Mouse (Mus musculus) layer of hippocampus, adult 9-10 months (tissue): Measurements from ENCODE around the gene Ercc1.
A peak's percentile ranks its signal among the peaks of the same experiment; 100 is the strongest.

ENCODE experiments used
- DNase-seq: peaks from one replicate; pipeline ENCODE4 v3.0.0; 2022; ENCODE audit warnings: low spot score

Gene Ercc1

GRCm38 (mm10) chr7:19344237-19344847 lies at the start of gene Ercc1:
Ercc1 (plus strand) TSS chr7:19344778.
- no peak for DNase-seq

GRCm38 (mm10) chr7:19295503-19296185 lies 48.9 kb upstream of the Ercc1 start:
- peak; percentile 98 for DNase-seq

DNA sequence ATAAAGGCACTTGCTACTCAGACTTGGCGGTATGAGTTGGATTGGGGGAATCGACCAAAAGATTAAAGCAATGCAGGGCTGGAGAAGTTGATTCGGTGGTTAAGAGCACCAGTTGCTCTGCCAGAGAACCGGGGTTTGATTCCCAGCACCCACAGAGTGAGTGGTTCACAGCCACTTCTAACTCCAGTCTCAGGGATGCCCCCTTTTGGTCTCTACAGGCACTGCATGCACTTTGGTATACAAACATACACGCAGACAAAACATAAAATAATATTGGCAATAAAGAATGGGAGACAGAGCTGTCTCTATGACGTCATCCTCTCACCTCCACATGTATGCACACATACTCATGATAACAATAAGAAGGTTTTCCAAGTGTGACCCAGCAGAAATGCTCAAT lies 47.5 kb upstream of the Ercc1 start:
- no peak for DNase-seq

DNA sequence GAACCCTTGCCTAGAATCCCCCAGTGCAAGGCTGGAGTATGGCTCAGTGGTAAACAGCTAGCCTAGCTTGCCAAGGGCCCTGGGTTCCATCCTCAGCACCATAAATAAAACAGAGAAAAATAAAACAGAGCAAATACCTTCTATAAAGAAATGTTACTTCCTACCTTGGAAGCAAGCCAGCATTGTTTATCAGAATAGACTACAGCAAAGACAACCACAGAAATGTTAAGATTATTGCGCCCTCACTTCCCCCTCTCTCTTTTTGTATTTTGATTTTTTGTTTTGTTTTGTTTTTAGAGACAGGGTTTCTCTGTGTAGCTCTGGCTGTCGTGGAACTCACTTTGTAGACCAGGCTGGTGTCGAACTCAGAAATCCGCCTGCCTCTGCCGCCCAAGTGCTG lies 46.8 kb upstream of the Ercc1 start:
- no peak for DNase-seq

DNA sequence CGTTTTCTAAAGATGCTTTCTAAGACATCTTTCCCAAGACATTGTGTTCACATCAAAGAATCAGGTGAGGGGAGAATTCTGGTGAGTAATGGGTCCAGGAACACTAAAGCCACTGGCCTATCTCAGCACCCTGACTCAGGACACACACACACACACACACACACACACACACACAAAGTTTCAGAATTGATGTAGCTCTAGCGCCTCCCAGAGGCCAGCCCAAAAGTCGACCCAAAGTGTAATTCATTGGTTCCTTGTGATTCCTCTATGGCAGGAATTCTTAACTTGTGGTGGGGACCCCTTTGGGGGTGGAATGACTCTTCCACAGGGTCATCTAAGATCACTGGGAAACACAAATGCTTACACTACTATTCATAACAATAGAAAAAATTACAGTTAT lies 45.4 kb upstream of the Ercc1 start:
- DNase-seq = no peak

DNA sequence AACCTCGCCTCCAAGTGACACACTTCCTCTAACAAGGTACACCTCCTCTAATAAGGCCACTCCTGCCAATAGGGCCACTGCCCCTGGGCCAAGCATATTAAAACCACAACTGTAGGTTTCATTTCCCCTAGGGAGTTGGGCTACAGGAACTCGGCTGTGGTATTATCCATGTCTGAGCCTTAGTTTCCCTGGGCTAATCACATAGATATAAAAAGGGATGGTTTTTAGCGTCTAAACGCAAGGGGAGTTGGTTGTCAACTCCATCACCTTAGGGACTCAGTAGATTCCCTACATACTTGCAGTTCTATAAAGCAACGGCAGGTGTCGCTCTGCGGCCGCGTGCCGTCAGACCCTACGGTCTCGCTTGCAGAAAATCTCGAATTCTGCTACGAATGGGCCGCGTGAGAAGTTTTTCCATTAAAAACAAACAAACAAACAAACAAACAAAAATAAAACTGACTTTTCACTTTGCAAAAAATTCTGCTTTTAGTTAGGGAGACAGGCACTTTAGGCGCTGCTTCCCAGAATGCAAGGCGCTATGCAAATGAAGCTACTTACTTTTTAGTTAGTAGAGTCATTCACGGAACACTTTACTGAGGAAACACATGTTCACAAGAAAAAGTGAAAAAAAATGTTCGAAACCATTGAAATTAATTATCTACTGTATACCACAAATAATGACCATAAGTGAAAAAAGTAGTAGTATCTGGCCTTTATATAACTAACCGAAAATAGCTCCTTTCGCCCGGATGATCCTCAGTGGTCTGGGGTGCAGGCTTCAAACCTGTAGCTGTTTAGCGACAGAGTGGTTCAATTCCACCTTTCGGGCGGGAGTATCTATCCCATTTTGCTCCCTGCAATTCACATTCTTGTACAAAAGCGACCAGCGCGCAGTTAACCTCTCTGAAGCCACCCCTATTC lies 43.8 kb upstream of the Ercc1 start:
- no peak for DNase-seq

DNA sequence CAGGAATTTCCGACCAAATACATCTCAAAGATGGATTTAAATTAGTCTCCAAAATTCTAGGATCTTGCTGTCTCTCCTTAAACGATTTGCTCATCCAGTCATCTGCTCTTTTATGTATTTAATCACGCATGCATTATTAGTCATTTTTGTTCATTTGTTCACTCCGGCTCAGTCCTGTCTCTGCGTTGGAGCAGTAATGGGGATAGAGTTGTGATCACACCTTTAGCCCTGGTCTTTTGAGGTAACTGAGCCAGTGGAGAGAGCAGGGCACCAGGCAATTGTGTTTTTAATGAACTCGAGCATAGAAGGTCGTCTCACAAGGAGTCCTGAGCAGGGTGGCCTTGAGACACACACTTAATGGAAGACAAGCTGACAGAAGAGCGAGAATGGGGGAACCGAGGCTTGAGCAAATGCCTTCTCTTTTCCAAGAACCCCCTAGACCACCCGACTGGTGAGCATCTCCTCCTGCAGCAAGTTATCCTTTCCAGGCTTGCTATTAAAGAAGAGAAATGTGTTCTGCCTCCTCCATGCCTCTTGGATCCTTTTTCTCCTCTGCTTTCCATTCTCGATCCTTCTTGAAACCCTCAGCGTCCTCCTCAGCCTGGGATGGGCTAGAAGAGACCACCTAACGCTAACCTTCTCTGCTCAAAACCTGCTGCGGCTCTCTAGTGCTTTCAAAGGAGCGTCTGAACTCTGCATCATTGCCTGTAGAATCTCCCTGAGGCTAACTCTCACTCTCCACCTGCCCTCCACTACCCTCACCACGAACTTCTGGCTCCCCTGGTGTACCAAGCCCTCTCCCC lies 42.9 kb upstream of the Ercc1 start:
- no peak for DNase-seq

GRCm38 (mm10) chr7:19302264-19303045 lies 42.1 kb upstream of the Ercc1 start:
- no peak for DNase-seq

DNA sequence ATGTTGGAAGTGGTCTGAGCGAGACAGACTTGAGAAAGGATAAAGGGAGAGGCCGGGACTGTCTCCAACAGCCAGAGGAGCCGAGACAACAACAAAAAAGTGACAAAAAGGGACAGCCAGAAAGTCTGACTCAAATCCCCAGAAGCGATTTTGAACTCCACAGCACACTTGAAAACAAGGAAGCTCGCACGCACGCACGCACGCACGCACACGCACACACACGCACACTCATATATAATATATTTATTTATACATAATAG lies 41.6 kb upstream of the Ercc1 start:
- DNase-seq = no peak

DNA sequence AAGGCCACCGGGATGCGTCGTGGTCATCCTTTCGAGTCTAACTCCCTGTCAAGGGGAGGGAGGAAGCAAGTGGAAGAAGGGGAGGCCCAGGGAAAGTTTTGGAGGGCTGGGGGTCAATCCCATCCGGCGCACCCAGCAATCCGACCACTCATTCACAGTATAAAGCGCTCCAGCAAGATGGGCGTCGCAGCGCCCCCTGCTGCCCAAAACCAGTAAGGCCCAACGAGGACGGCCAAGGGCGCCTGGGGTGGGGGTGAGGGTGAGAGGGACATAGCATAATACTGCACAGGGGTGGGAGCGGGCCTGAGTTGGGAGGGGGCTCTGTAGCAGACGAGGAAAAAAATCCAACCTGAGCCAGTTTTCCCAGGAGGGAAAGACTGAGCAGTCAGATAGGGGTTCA lies 40.8 kb upstream of the Ercc1 start:
- no peak for DNase-seq

DNA sequence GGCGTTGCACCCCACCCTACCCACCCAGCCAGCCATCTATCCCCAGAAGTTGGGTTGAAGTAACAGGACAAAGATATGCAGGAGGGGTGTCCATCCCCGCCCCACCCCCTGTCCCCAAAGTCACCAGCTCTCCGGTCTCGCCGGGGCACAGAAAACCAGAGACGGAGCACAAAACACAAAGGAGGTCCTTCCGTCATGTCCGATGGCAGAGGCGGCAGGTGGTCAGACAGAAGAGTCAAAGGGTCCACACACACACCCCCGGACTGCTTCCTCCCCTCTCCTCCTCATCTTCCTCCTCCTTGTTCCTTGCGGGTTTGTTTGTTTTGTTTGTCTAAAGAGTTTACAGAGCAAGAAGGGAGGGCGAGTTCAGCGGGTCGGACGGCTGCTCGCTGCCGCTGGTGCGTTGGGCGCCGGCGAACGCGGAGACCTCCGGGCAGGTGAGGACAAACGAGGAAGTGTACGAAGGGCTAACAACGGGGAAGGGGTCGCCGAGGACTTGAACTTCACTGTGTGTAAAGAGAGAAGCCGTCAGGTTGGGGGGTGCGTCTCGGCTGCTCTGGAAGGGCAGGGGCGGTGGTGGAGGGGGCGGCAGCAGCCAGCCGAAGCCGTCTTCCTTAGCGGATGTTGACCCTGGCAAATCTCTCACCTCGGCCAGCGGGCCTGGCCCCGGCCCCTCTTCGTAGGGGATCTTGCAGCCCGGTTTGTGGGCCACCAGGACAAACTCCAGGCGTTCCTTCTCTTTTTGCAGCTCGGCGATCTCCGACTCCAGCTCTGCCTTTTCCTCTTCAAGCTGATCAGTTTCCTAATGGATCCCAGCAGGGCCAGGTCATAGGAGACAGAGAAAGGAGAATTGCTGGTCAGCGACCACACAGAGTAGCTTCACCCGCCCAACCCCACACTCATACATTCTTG lies 39.8 kb upstream of the Ercc1 start:
- DNase-seq = no peak

GRCm38 (mm10) chr7:19305413-19305735 lies 39.2 kb upstream of the Ercc1 start:
- no peak for DNase-seq

- DNase-seq = no peak
Measured at GRCm38 (mm10) chr7:19305796-19306765, 38.5 kb upstream of the Ercc1 start.

DNA sequence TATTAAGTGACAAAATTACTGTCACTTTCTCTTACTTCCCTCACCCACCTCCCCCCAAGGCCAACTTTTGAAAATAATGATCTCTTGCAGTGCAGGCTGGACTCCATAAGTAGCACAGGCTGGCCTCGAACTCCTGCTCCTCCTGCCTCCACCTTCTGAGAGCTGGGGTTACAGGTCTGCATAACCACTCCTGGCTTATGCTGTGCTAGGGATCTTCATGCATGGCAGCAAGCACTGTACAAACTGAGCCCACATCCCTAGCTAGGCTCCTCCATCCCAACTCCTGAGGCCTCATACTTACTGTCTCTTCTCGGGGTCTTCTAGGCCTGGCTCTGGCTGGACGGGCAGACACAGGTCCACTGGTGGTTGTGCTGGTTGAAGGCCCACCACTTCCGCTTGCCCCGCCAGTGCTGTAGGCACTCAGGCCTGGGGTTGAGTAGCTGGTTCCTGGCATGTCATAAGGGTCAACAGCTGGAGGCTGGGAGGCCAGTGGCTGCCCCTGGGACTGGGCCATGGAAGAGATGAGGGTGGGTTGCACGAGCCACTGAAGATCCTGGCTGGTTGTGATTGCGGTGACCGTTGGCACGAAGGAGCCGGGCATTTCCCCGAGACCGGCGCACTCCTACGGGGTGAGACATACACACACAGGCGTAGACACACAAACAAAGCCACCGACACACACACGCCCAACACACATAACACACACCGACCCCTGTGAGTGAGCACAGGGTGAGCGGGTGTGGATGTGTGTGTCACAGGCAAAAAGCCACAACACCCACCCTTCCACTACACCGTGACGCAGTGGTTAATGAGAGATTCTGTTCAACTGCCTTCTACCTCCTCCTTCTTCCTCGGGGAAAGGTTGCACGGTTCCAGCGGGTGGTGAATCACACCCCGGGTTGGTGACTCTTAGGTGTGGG lies 37.5 kb upstream of the Ercc1 start:
- no peak for DNase-seq

DNA sequence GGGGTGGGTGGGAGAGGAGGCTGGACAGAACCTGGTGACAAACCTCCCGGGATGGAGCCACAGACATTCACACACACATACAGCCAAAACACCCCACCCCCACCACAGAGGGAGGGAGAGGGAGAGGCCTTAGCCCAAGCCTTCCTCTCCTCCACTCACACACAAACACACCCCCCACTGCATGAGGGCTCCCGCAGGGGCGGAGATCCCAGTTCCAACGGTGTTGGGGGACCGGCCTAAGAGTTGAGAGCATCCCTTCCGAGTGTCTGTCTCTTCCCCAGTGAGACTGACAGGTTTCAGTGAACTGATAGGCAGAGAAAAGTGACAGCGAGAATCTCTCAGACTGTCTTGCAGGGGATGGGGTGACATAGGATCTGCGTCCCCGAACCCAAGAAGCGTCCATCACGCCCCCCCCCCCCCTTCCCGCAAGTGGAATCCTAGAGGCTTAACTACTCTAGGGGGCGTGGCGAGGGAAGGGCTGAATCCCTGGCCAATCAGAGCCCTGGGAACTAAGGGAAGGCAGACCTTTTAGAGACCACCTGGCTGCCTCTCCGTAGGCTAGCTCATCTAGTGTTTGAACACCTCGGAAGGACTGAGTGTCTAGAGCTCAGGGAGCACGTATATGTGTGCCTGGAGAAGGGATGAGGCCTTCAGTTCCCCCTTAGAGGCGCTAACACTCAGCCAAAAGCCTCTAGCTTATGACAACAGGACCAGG lies 36.7 kb upstream of the Ercc1 start:
- DNase-seq = no peak

DNA sequence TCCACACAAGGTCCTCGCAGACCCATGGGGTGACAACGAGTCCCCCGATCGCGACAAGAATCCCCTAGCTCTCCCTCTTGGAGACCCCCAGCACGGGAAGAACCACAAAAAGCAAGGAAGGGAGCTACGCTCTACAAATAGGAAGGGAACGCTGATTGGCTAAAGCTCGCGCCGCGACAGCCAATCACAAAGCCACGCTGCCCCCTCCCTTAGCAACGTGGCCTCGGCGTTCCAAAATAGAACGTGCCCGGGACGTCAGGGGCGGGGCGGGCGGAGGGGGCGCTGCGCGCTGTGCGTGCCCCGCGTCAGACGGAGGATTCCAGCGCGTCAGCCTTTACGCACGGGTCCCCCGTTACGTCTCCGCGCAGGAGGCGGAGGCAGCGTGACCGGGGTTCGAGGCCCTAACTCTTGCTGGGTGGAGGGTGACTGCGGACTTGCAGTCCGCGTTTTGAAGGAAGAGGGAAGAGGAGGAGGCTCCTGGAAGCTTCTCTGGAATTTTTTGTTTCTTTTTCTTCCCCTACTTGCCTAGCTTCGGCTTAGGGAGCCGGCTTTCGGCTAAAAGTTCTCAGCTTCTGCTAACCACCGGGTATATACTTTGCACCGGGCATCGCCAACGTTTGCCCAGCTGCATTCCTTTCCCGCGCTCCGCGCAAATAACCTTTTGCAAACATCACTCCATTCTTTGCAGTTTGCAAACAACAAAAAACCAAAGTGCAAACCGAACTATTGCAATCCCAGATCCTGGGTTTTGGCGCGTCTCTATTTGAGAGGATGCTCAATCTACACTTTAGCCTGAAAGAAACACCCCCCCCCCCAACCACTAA lies 35.9 kb upstream of the Ercc1 start:
- DNase-seq = peak; percentile 87
